Mouse (Mus musculus): Measurements from ENCODE around the gene Cs. TPM values are rescaled to one million over a fixed set of nuclear protein-coding genes. Genes with fewer than 3 reads are reported as not detected.
A peak's percentile ranks its signal among the peaks of the same experiment; 100 is the strongest.

The Cs gene
- total RNA-seq, 2 experiments from 2014 or later, result 226 to 235 TPM

- no peak for DNase-seq (ENCODE audit: low spot score in 2 of 2)
- H3K4me3 ChIP-seq, result no peak overlapping the region
- no peak overlapping the region for H3K27ac ChIP-seq
- TF ChIP-seq CTCF (conservative IDR thresholded peaks at IDR 0.05), result no peak
Measured at GRCm38 (mm10) chr10:128370601-128371000, 33.1 kb downstream of the Cs start.

- no peak overlapping the region for H3K27ac ChIP-seq
- TF ChIP-seq CTCF (conservative IDR thresholded peaks at IDR 0.05), result peak; percentile 59
- H3K4me3 ChIP-seq, result no peak overlapping the region
- no peak for DNase-seq (ENCODE audit: low spot score in 2 of 2)
Measured at GRCm38 (mm10) chr10:128372142-128372541, 34.6 kb downstream of the Cs start.

GRCm38 (mm10) chr10:128372989-128373748 is 35.6 kb downstream of the Cs start:
- no peak for TF ChIP-seq CTCF (conservative IDR thresholded peaks at IDR 0.05)
- H3K4me3 ChIP-seq, result no peak overlapping the region
- no peak for DNase-seq (ENCODE audit: low spot score in 2 of 2)
- H3K27ac ChIP-seq, result no peak overlapping the region

GRCm38 (mm10) chr10:128374393-128374792 is 36.9 kb downstream of the Cs start:
- Histone ChIP-seq H3K4me3 (no peak overlapping the region), H3K27ac (no peak overlapping the region)
- no peak for DNase-seq (ENCODE audit: low spot score in 2 of 2)
- TF ChIP-seq CTCF (conservative IDR thresholded peaks at IDR 0.05), result peak; percentile 58

- peak overlapping the region; percentile 70 for H3K4me3 ChIP-seq
- DNase-seq (ENCODE audit: low spot score in 2 of 2), result no peak
- TF ChIP-seq CTCF (conservative IDR thresholded peaks at IDR 0.05), result no peak
- peak overlapping the region; percentile 99 for H3K27ac ChIP-seq
Measured at GRCm38 (mm10) chr10:128376099-128376454, 38.5 kb downstream of the Cs start.

GRCm38 (mm10) chr10:128376455-128377211 is 39.1 kb downstream of the Cs start, which contains the start of gene Ankrd52:
Ankrd52 (plus strand) TSS chr10:128377115.
- peak; percentile 63 to 85 for DNase-seq (ENCODE audit: low spot score in 2 of 2)
- TF ChIP-seq CTCF (conservative IDR thresholded peaks at IDR 0.05), result peak; percentile 57
- H3K4me3 ChIP-seq, result peak within 1 kb of the TSS; percentile 83
- H3K27ac ChIP-seq, result peak within 1 kb of the TSS; percentile 99

GRCm38 (mm10) chr10:128377222-128377939 is 39.8 kb downstream of the Cs start:
- Histone ChIP-seq H3K27ac (peak overlapping the region; percentile 99), H3K4me3 (peak overlapping the region; percentile 83)
- 0 out of 2 replicates have a peak, but pooled peaks have one; percentile 5 for TF ChIP-seq CTCF (conservative IDR thresholded peaks at IDR 0.05)
- DNase-seq (ENCODE audit: low spot score in 2 of 2), result peak in 1 of 2 experiments; percentile 44

- Histone ChIP-seq H3K4me3 (peak overlapping the region; percentile 83), H3K27ac (peak overlapping the region; percentile 99)
- DNase-seq (ENCODE audit: low spot score in 2 of 2), result no peak
- TF ChIP-seq CTCF (conservative IDR thresholded peaks at IDR 0.05), result no peak
Measured at GRCm38 (mm10) chr10:128377940-128378448, 40.5 kb downstream of the Cs start.

- no peak for DNase-seq (ENCODE audit: low spot score in 2 of 2)
- TF ChIP-seq CTCF (conservative IDR thresholded peaks at IDR 0.05), result no peak
- H3K4me3 ChIP-seq, result peak overlapping the region; percentile 83
- H3K27ac ChIP-seq, result peak overlapping the region; percentile 99
Measured at GRCm38 (mm10) chr10:128378462-128378861, 40.9 kb downstream of the Cs start.

- H3K4me3 ChIP-seq, result peak overlapping the region; percentile 4; the same call in 1 of the 2 replicates
- peak overlapping the region; percentile 5; the same call in 1 of the 2 replicates for H3K27ac ChIP-seq
- DNase-seq (ENCODE audit: low spot score in 2 of 2), result no peak
- TF ChIP-seq CTCF (conservative IDR thresholded peaks at IDR 0.05), result no peak
Measured at GRCm38 (mm10) chr10:128379260-128379659, 41.7 kb downstream of the Cs start.

GRCm38 (mm10) chr10:128380565-128380964 is 43.0 kb downstream of the Cs start:
- DNase-seq (ENCODE audit: low spot score in 2 of 2), result no peak
- Histone ChIP-seq H3K27ac (no peak overlapping the region), H3K4me3 (no peak overlapping the region)
- no peak for TF ChIP-seq CTCF (conservative IDR thresholded peaks at IDR 0.05)

- Histone ChIP-seq H3K4me3 (no peak overlapping the region), H3K27ac (no peak overlapping the region)
- no peak for TF ChIP-seq CTCF (conservative IDR thresholded peaks at IDR 0.05)
- DNase-seq (ENCODE audit: low spot score in 2 of 2), result no peak
Measured at GRCm38 (mm10) chr10:128382482-128382881, 44.9 kb downstream of the Cs start.

- TF ChIP-seq CTCF (conservative IDR thresholded peaks at IDR 0.05), result no peak
- Histone ChIP-seq H3K4me3 (no peak overlapping the region), H3K27ac (no peak overlapping the region)
- DNase-seq (ENCODE audit: low spot score in 2 of 2), result no peak
Measured at GRCm38 (mm10) chr10:128385902-128386301, 48.4 kb downstream of the Cs start.

Data from layer of hippocampus, adult 2 months (tissue).